Mouse (Mus musculus) cortical plate, adult 2 months (tissue): ENCODE data around the gene Dph5.

Experiments
- CTCF ChIP-seq: fragments of 200-500 bp; IDR thresholded peaks from 2 replicates; pipeline ENCODE4 v1.5.1; 2011; ENCODE audit warnings: mild to moderate bottlenecking, control low read depth, low read length; ENCODE audit not compliant: insufficient read depth; ENCODE audit errors: extremely low read depth
- POLR2A ChIP-seq: fragments of 200-500 bp; IDR thresholded peaks from 2 replicates; pipeline ENCODE4 v1.6.1; 2011; ENCODE audit warnings: mild to moderate bottlenecking, low read length, control low read depth; ENCODE audit not compliant: insufficient read depth; ENCODE audit errors: extremely low read depth

DNA sequence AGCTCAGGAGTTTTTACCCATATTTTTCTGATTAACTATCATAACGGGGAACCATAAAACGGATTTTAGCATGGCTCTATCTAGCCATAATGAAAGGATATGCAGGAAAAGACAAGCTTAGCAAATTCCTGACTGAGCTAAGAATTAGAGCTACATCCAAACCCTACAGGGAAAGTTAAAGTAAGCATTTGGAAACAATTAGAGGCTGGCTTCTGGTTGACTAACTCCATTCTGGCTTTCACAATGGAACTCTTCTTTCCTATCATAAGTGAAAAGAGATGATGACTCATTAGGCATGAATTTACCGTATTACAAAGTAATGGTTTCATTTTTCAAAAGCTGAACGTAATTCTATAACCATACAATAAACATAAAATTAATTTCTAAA is 74.4 kb downstream of the Dph5 start:
- TF ChIP-seq CTCF (no peak), POLR2A (no peak)
